Mouse (Mus musculus) cerebellum, postnatal 36 days (tissue): ENCODE results near the gene Cnnm1.
A peak's percentile ranks its signal among the peaks of the same experiment; 100 is the strongest.

ENCODE experiments used
- DNase-seq, 2 experiments: peaks; one replicate each; pipeline ENCODE4 v3.0.0; 2021 to 2022; ENCODE audit warnings: mixed read lengths in 2 of 2

Gene Cnnm1

DNA sequence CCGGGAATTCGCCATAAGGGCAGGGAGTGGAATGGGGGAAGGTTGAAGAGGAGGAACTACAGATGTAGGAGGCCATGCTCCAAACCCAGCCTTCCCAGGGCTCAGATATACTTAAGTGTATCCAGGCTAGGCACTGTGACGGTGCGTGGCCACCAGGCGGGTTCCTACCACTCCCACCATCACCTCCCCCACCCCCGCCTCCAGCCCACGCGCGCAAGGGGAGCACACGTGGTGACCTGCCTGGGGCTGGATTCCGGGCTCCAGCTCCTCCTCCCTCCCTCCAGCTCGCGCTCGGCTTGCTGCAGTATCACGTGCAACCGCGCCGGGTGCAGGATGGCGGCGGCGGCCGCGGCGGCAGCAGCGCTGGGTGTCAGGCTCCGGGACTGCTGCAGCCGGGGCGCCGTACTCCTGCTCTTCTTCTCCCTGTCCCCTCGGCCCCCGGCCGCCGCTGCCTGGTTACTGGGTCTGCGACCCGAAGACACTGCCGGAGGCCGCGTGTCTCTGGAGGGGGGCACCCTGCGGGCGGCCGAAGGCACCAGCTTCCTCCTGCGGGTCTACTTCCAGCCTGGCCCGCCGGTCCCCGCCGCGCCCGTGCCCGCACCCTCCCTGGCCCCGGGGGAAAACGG lies at the start of gene Cnnm1:
TSS of gene Cnnm1 (plus strand) at position 325 of the 626 bp plus-strand sequence.
- DNase-seq: peak; percentile 82 to 87

DNA sequence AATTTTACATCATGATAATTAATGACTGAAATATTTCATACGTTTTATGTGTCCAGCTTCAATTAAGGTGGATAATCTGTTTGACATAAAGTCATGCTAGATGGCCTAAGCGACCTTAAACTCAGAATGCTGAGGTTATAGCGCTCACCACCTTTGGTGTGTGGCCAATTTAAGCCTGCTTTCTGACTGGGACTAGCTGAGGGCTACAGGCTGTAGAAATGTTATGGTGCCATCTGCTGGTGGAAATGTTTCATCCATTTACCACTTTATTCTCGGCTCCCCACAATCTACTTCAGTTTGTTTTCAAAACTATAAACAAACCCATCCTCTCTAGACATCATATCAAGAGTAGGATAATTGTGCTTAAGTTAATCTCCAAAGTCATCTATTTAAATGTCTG lies 43.9 kb upstream of the Cnnm1 start:
- peak; percentile 20 to 54 for DNase-seq

DNA sequence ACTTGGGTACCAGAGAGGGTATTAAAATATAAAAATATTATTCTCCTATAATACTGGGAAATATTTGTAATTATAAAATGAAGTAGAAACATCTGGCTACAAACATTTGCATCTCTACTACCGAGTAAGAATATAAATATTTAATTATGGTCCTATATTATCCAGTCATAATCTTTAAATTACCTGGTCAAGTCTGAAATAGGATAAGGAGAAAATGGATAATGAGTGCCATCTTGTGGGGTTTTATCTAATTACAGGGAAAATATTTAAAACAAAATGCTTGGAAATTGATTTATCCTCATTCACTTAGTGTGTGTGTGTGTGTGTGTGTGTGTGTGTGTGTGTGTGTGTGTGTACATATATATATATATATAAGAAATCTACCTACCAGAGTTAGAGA lies 33.1 kb upstream of the Cnnm1 start:
- no peak for DNase-seq

DNA sequence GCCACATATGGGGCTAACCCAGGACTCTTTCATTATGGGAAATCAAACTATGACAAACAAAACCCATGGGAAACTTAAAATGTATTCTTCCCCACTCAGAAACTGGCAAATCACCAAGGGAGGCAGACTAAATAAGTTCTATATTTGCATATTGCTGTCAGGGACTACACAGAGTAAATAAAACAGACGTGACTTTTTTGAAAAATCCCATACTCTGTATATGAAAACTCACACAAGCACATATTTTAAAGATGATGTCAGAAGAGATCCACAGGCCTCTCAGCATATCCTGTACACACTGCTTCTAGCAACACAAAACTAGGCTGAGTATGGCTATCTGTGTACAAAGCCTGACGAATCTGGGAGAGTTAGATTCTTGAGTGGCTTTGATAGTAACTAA lies 24.7 kb upstream of the Cnnm1 start:
- DNase-seq: no peak

DNA sequence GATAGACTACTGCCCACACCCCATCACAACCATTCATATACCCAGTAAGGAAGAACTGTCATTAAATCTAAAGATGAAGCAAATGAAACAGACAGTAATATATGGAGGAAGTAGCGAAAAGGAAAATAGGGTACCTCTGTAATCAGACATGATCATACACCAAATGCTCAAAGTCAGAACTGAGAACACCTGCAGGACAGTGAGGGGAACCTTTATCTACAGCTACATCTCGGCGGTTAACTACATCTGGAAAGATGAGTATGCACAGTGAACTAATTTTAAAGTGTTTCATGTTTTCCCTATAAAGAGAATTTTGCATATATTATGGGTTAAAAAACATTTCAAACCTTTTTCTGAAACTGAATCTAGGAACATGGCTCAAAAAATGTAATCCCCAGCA lies 19.7 kb upstream of the Cnnm1 start:
- no peak for DNase-seq

DNA sequence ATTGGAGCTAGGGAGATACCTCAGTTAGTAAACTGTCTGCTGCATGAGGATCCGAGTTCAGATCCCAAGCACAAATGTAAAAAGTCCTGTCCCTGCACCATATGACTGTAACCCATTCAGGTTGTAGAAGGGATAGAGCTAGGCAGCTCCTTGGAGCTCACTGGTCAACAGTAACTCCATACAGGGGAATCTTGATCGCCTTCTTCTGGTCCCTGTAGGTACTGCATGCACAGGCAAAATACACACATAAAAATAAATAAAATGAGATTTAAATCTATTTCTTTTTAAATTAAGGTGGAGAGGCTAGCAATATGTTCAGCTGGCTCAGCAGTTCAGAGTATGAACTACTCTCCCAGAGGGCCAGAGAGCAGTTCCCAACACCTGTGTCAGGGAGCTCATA lies 16.2 kb upstream of the Cnnm1 start:
- DNase-seq: no peak

DNA sequence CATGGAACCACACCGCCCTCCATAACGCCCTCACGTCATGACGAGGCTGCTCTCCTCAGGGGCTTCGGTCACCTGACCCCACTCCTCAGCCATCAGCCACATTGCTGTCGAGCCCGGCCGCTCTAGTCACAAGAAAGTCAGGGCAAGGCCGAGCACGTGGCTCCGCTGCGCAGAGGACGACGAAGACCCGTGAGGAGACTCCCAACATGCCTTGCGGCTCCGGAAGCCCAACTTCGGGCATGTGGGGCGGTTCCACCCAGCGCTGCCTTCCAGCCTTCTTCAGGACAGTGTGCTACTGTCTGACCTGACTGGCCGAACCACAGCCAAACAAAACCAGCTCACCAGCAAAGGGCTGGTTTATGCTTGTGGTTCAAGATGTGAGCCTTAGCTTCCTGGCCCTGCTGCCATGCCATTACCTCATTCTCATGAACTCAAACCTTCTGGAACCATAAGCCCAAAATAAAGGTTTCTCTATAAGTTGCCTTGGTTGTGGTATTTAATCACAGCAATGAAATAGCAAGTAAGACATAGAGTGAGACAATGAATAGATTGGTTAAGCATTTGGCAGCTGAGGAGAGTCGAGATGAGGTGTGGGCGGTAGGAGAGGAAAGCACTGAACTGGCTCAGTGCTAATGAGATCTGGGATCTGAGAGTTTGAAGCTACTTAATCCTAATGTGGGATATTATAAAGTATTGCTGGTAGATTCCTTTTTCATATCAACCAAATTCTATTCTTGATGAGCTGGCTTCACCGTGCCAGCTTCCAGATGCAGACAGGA lies 12.6 kb upstream of the Cnnm1 start:
- no peak for DNase-seq

DNA sequence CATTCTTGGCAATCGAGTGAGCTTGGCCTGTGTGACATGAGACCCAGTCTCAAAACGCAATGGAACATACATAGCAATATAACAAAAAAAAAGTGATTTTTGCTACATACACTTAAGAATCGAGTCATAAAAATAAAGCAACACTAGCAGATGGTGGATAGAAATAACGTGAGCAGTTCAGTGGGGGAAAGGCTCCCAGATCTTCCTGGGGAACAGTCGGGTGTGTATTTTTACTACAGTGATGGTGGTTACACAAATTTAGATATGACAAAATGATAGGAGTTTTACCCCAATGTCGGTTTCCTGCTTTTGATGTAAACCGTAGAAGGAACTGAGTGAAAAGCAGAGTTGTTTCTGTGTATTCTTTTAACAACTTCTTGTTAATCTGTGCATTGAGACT lies 990 bp upstream of the Cnnm1 start:
- no peak for DNase-seq

DNA sequence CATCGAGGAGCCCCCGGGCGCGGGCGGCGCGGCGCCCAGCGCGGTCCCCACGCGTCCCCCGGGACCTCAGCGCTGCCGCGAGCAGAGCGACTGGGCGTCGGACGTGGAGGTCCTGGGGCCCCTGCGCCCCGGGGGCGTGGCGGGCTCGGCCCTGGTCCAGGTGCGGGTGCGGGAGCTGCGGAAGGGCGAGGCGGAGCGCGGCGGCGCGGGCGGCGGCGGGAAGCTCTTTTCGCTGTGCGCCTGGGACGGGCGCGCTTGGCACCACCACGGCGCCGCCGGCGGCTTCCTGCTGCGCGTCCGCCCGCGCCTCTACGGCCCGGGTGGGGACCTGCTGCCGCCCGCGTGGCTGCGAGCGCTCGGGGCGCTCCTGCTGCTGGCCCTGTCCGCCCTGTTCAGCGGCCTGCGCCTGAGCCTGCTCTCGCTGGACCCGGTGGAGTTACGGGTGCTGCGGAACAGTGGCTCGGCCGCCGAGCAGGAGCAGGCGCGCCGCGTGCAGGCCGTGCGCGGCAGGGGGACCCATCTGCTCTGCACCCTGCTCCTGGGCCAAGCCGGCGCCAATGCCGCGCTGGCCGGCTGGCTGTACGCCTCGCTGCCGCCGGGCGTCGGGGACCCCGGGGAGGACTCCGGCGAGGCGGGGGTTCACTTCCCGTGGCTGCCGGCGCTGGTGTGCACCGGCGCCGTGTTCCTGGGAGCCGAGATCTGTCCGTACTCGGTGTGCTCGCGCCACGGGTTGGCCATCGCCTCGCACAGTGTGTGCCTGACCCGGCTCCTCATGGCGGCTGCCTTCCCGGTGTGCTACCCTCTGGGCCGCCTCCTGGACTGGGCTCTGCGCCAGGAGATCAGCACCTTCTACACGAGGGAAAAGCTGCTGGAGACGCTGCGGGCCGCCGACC lies 778 bp downstream of the Cnnm1 start:
- peak; percentile 72 to 75 for DNase-seq

DNA sequence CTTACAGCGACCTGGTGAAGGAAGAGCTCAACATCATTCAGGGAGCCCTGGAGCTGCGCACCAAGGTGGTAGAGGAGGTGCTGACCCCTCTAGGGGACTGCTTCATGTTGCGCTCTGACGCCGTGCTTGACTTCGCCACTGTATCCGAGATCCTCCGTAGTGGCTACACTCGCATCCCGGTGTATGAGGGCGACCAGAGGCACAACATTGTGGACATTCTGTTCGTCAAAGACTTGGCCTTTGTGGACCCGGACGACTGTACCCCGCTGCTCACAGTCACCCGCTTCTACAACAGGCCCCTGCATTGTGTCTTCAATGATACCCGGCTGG lies 1.4 kb downstream of the Cnnm1 start:
- no peak for DNase-seq

DNA sequence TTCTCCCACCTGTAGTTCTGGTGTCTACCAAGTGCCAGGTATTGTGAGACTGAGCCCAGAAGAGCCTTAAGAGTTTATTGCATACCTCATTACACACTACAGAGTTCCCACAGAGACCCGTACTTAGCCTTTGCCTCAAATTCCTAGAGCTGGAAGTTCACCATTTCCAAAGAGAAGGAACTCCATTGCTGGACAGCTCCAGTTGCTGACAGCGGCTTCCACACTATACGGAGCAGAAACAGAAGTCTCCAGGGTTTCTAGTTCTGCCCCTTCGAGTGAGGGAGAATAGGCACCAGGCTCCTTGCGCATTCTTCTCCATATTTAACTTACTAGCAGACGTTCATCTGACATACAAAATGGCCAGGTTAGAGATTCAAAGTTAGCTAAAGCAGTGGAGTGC lies 2.0 kb downstream of the Cnnm1 start:
- DNase-seq: no peak

DNA sequence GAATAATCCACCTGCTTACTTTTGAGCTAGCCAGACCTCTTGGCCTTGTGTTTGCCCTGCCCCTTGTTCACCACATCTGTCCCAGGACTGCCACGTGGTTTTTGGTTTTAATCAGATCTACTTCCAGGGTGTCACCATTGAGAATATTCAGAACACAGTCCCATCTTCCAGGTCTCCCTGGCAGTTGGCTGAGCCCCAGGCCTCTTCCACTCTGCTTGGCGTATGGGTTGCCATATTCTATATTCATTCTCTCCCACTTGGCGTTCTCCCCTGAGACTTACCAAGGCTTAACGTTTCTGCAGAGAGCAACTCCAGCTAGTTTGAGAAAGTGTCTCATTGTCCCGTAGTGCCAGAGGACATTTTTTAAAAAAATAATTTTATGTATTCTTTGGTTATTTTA lies 2.7 kb downstream of the Cnnm1 start:
- DNase-seq: peak in 1 of 2 experiments; percentile 36

DNA sequence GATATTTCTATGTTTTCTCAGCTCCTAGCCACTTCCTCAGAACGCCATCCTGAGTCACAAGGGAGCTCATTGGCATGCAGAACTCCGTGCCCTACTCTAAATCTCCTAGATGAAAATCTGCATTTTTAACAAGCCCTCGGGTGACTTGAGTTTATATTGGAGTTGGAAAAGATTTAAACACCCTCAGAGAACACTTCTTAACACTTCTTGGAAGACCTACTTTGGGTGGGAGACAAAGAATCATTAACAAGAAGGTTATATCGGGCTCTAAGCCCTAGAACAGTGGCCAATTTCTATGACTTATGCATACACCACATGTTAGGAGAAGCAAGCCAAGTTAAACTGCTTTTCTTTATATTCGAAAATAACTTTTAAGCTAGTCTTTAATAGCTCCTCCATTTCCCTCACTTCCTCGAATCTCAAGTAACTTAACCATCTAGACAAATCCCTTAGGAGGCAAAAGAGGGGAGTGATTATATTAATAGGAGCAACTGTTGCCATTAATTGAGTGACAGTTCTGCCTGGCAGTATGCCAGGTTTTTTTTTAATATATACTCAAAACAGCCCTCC lies 4.5 kb downstream of the Cnnm1 start:
- no peak for DNase-seq

DNA sequence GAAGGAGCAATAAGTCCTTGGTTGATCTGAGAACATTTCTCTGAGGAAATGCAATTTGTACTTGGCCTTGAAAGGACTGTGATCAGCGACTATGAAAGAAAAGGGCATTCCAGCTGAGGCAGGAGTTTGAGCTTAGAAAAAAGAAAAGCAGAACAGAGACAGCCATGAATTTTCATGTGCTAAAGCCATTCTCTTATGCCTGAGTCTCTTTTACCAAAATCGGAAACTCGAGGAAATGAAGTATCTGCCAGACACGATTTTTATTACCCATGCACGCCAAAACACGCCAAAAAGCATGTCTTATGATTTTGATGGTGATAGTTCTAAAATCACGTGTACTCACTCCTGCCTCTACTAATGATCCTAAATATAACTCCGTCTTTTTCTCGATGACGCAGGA lies 11.3 kb downstream of the Cnnm1 start:
- DNase-seq: no peak

DNA sequence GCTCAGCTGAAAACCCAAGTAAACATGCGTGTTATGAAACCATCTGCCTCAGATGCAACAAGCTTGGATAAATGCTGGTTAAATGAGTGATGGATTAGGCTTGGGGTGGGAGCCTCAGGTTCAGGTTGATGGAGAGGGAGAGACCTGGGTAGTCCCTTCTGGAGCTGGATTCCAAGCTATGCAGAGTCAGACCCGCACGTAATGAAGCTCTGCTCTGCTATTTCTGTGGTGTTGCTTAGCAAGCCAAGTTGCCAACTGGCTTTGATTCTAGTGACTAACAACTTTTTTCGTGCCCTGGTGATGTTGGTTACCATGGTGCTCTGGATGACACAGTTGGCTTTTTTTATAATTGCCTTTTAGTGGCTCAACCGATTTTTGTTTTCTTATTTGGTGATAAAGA lies 11.9 kb downstream of the Cnnm1 start:
- peak in 1 of 2 experiments; percentile 31 for DNase-seq

DNA sequence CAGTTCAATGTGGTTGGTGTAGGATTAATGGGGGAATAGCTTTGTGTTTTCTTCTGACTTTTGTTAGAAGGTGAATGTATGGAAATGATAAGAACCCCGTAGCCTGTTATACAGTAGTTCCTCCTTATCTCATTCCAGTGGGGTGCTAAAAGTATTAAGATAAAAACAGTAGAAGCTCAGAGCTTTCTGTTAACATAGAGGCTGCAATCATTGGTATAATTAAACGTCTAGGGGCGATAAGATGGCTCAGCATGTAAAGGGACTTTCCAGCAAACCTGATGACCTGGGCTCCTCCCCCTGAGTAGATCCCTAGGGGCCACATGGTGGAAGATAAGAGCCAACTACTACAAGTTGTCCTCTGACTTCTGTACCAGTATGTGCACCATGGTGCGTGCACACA lies 12.8 kb downstream of the Cnnm1 start:
- DNase-seq: no peak

DNA sequence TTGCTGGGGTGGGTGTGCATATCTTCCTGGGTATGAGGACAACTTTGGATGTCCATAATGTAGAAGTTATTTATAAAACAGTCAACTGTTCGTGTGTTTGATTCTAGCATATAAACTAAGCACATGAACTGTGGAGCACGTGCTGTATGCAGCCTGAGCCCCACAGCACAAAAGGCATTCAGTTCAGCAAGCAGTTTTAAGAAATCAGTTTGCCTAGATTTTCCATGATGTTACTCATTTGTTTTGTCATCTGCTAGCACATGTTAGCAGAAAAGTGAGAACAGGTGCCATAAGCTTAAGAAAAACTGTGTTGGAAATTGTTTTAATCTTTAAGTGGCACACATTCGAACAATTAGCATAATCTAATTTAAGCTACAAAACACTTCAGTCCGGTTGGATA lies 19.7 kb downstream of the Cnnm1 start:
- DNase-seq: no peak

DNA sequence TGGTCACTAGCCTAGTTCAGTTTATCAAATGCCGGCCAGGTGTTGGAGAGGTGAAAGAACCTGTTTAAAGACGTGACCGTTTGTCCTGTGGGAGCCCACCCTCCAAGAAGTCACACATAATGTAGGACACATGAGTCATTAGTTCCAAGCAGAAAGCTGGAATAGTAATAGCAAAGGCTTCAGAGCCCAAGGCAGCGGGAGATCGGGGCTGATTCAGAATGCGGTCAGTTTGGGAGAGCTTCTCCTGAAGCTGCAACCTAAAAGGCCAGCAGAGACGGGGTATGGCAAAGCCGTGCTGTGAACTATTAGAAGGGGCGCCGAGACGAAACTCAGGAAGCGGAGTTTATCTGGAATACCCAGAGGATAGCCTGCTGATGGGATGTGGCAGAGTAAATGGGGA lies 20.2 kb downstream of the Cnnm1 start:
- DNase-seq: no peak

DNA sequence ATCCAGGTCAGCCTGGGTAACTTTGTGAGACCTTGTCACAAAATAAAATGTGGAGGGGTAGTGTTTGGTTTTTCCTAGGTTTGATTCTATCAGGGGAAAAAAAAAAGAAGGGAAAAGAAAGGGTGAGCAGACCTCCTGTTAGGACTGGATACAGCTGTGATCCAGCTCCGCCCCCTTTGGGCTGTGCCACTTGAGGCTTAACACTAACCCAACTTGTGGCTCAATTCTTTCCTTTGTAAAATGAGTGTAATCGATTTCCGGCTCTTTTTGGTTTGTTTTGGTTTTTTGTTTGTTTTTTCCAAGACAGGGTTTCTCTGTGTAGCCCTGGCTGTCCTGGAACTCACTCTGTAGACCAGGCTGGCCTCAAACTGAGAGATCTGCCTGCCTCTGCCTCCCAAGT lies 21.9 kb downstream of the Cnnm1 start:
- no peak for DNase-seq

DNA sequence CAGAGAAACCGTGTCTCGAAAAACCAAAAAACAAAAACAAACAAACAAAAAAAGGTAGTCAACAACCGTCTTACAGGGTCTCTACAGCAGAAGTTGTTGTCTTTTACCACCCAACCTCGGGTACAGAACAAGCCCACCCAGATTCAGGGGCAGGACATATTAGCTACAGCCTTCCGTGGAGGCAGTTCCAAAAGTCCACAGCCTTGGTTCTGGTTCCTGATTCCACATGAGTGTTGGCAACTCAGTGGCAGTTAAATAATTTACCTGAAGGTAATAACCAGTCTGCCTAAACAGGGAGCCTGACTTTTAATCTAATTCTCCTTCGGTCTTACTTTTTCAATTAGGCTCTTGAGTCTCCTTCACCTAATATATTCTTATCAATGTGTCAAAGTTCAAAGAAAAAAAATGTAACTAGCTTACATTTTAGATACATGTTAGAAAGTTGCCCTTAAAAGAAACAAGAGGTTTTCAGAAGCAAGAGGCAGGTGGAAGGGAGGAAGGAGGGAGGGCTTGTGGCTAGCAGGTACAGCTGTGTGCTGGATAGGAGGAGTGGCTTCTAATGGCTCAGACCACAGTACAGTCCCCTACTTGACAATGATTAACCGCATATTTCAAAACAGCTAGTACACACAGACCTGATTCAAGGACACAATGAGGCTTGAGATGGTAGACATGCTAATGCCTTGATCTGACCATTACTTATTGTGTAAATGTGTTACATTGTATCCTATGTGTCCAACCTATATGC lies 23.5 kb downstream of the Cnnm1 start:
- no peak for DNase-seq

DNA sequence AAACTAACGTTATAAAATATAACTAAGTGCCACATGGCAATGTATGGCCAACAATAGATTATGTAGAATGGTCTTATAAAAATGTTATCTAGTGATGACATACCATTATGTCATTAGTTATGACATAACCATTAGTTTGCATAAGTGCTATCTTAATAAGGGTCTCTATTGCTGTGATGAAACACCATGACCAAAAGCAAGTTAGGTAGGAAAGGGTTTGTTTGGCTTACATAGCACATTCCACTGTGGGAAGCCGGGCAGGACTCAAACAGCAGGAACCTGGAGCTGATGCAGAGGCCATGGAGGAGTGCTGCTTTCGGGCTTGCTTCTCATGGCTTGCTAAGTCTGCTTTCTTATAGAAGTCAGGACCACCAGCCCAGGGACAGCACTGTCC lies 24.1 kb downstream of the Cnnm1 start:
- DNase-seq: no peak

DNA sequence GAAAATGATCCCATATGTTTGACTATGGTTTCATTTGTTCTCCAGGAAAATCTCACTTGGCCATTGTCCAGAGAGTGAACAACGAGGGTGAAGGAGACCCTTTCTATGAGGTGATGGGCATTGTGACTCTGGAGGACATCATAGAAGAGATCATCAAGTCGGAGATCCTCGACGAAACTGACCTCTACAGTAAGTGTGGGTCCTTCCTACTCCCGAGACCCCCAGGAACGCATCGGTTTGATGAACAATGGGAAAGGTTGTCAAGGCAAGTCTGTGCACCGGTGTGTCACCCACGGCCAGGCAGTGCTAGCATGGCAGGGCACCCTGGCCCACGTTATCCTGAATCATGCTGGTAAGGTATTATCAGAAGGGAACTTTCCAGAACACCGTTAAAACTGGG lies 24.8 kb downstream of the Cnnm1 start:
- DNase-seq: no peak
